Mouse (Mus musculus): ENCODE results near the gene Wnt10b. TPM values are rescaled to one million over a fixed set of nuclear protein-coding genes. Genes with fewer than 3 reads are reported as not detected.
A peak's percentile ranks its signal among the peaks of the same experiment; 100 is the strongest.

Gene Wnt10b
- total and polyA plus RNA-seq, 3 experiments, result 0.20 to 0.29 (median 0.23) TPM

DNA sequence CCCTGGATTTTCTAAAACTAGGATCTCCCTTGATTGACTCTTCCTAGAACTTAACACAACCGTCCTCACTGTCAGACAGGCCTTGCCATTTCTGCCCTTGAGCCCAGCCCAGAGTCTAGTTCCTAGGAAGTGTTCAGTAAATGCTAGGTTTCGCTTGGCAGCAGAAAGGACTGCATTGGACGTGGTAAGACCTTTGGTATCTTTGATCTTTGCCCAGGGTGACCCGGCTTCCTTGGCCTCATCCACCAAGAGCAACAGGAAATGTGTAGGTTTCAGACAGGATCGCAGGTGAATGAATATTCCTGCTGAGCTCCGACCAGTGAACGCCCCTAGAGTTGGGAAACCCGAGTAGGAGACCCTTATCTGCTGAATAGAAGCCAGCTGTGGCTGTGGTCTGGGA is 25.0 kb upstream of the Wnt10b start:
- intact Hi-C loops (cut with DNase I), result loop anchor here (5.0 kb wide), 1 partner anchor 101 kb away; no protein-coding TSS in a partner anchor
- H3K27ac ChIP-seq, result no peak overlapping the region
- DNase-seq, result no peak
- no peaks in the 10 kb centered on the region for H3K36me3 ChIP-seq (ENCODE audit: control insufficient read depth, insufficient read depth, low read length)
- H3K4me1 ChIP-seq (ENCODE audit: control insufficient read depth, insufficient read depth, low read length), result peaks cover 3% of the 10 kb centered on the region; the same call in 1 of the 2 replicates
- H3K4me3 ChIP-seq, result no peak overlapping the region
- H3K9ac ChIP-seq (ENCODE audit: low read depth, low read length), result no peak overlapping the region
- H3K79me2 ChIP-seq (replicated peaks; ENCODE audit: control insufficient read depth, insufficient read depth, low read length), result no peaks in the 10 kb centered on the region
- TF ChIP-seq POLR2A (IDR thresholded peaks at IDR 0.05; ENCODE audit: insufficient read depth, low read depth, low read length), result no peak
- no peak for TF ChIP-seq CTCF (IDR thresholded peaks at IDR 0.05)
- no peak for TF ChIP-seq EP300 (IDR thresholded peaks at IDR 0.05; ENCODE audit: insufficient read depth, low read depth, low read length)
- H3K27me3 ChIP-seq (ENCODE audit: control insufficient read depth, insufficient read depth, low read length), result peaks cover 5% of the 10 kb centered on the region
- WGBS, result 38% methylated on average over 8 of the region's 8 CpGs

DNA sequence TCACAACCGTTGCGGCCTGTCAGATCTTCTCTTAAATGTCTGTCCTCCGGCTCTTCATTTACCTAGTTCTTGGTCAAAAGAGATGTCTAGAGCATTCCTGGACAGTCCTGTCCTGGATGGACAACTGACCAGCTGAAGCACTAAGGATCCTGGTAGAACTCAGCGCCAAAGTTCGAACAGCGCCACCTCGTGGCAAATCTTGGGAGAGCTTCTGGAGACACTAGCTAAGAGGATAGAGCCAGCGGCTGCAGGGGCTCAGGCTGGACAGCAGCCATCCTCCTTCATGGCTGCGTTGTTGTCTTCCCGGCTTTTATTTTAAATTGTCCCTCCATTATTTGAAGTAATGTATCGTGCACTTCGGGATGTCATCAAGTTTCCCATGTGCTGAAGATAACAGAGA is 21.4 kb upstream of the Wnt10b start:
- Histone ChIP-seq H3K4me1 (ENCODE audit: control insufficient read depth, insufficient read depth, low read length) (peaks cover 2% of the 10 kb centered on the region; the same call in 1 of the 2 replicates), H3K27me3 (ENCODE audit: control insufficient read depth, insufficient read depth, low read length) (peaks cover 3% of the 10 kb centered on the region), H3K79me2 (replicated peaks; ENCODE audit: control insufficient read depth, insufficient read depth, low read length) (no peaks in the 10 kb centered on the region), H3K27ac (no peak overlapping the region), H3K4me3 (no peak overlapping the region), H3K36me3 (ENCODE audit: control insufficient read depth, insufficient read depth, low read length) (no peaks in the 10 kb centered on the region), H3K9ac (ENCODE audit: low read depth, low read length) (no peak overlapping the region)
- peak; percentile 62 to 85 for DNase-seq
- intact Hi-C loops (cut with DNase I), result loop anchor here (5.0 kb wide), 1 partner anchor 87 kb away; no protein-coding TSS in a partner anchor
- no peak for TF ChIP-seq POLR2A (IDR thresholded peaks at IDR 0.05; ENCODE audit: insufficient read depth, low read depth, low read length)
- TF ChIP-seq EP300 (IDR thresholded peaks at IDR 0.05; ENCODE audit: insufficient read depth, low read depth, low read length), result no peak
- peak; percentile 93 for TF ChIP-seq CTCF (IDR thresholded peaks at IDR 0.05)
- 13% methylated on average over 12 of the region's 12 CpGs for WGBS

DNA sequence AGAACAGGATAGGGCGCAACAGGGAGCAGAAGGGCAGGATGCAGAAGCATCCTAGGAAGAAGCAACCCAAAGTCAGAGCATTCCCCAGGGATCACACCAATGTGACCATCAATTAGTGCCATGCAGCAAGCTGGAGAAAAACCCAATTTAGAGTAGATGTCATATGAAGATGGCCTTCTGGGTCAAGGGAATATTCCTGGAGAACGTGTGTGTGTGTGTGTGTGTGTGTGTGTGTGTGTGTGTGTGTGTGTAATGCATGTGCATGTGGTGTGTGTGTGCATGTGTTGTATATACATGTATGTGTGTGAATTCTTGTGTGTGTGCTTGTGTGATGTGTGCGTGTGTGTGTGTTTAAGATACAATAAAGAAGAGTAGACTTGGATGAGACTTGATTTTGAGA is 21.0 kb upstream of the Wnt10b start:
- Histone ChIP-seq H3K4me3 (no peak overlapping the region), H3K36me3 (ENCODE audit: control insufficient read depth, insufficient read depth, low read length) (no peaks in the 10 kb centered on the region), H3K27me3 (ENCODE audit: control insufficient read depth, insufficient read depth, low read length) (peaks cover 3% of the 10 kb centered on the region), H3K79me2 (replicated peaks; ENCODE audit: control insufficient read depth, insufficient read depth, low read length) (no peaks in the 10 kb centered on the region), H3K9ac (ENCODE audit: low read depth, low read length) (no peak overlapping the region), H3K4me1 (ENCODE audit: control insufficient read depth, insufficient read depth, low read length) (no peaks in the 10 kb centered on the region), H3K27ac (no peak overlapping the region)
- TF ChIP-seq CTCF (IDR thresholded peaks at IDR 0.05) (no peak), POLR2A (IDR thresholded peaks at IDR 0.05; ENCODE audit: insufficient read depth, low read depth, low read length) (no peak), EP300 (IDR thresholded peaks at IDR 0.05; ENCODE audit: insufficient read depth, low read depth, low read length) (no peak)
- intact Hi-C loops (cut with DNase I), result loop anchor here (5.0 kb wide), 1 partner anchor 87 kb away; no protein-coding TSS in a partner anchor
- no peak for DNase-seq
- WGBS, result 63% methylated on average over 3 of the region's 3 CpGs

DNA sequence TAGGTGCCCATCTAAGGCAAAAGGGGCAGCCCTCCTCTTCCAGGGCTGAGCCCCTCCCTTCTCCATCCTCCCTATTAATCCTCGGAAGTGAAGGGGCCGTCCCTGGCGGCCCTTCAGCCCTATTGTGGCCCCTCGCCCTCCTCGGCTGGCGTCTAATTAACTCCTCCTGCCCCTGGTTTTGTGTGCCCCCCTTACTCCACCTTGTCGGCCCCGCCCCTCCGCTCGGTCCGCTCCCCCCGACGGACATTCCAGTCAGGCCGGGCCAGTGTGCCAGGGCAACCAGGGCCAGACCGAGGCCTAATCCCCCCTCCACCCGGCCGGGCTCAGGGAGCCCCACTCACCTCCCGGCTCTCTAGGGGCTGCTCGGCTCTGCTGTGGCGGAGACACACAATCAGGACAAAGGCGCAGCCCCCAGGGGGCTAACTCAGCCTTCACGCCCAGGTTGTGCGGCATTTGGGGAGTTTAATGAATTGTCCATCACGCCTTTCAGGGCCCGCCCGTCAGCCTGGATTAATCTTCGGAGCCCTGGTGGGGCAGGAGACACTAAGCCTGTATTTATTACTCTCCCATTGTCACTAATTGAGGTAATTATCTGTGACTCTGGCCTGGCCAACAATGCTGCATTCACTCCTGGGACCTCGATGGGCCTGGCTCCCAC is 20.0 kb upstream of the Wnt10b start:
- H3K9ac ChIP-seq (ENCODE audit: low read depth, low read length), result no peak overlapping the region
- H3K27ac ChIP-seq, result no peak overlapping the region
- H3K36me3 ChIP-seq (ENCODE audit: control insufficient read depth, insufficient read depth, low read length), result no peaks in the 10 kb centered on the region
- intact Hi-C loops (cut with DNase I), result loop anchor here (2.0 to 5.0 kb wide), 2 partner anchors 86 to 133 kb away; no protein-coding TSS in a partner anchor
- no peaks in the 10 kb centered on the region; the same call in 1 of the 2 replicates for H3K4me1 ChIP-seq (ENCODE audit: control insufficient read depth, insufficient read depth, low read length)
- no peaks in the 10 kb centered on the region for H3K79me2 ChIP-seq (replicated peaks; ENCODE audit: control insufficient read depth, insufficient read depth, low read length)
- 25% methylated on average over 28 of the region's 28 CpGs for WGBS
- TF ChIP-seq EP300 (IDR thresholded peaks at IDR 0.05; ENCODE audit: insufficient read depth, low read depth, low read length) (no peak), CTCF (IDR thresholded peaks at IDR 0.05) (no peak), POLR2A (IDR thresholded peaks at IDR 0.05; ENCODE audit: insufficient read depth, low read depth, low read length) (no peak)
- H3K27me3 ChIP-seq (ENCODE audit: control insufficient read depth, insufficient read depth, low read length), result peaks cover 4% of the 10 kb centered on the region
- H3K4me3 ChIP-seq, result no peak overlapping the region
- no peak for DNase-seq

DNA sequence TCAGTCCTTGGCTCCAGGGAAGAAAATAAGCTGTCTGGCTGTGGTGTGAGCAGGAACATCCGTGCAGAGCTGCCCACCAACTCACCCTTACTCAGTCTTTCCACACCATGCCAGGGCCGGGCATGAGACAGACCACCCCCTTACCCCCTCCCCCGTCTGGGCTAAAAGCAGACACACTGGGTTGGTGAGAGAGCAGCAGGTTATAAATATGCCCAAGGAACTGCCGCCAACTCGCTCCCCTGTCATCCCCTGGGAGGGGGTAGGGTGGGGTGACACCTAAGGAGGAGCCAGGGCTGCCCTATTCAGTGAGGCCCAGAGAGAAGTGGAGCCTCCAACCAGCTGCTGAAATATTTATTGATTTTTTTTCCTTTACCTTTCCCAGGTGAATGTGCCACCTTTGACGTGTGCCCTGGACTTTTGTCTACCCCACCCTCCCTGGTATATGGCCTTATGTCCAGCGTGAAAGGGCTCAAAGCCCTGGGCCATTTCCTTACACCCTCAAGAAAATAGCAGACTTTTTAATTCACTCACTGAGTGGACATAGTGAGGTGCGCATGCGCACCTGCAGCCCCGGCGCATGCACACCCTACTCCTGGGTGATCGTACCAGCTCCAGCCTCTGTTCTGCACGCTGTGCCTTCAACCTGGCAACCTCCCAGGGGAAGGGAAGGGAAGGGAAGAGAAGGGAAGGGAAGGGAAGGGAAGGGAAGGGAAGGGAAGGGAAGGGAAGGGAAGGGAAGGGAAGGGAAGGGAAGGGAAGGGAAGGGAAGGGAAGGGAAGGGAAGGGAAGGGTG is 19.0 kb upstream of the Wnt10b start:
- H3K27ac ChIP-seq, result no peak overlapping the region
- no peak overlapping the region for H3K9ac ChIP-seq (ENCODE audit: low read depth, low read length)
- peaks cover 13% of the 10 kb centered on the region for H3K27me3 ChIP-seq (ENCODE audit: control insufficient read depth, insufficient read depth, low read length)
- WGBS, result 11% methylated on average over 13 of the region's 13 CpGs
- no peak for TF ChIP-seq CTCF (IDR thresholded peaks at IDR 0.05)
- no peak for TF ChIP-seq POLR2A (IDR thresholded peaks at IDR 0.05; ENCODE audit: insufficient read depth, low read depth, low read length)
- TF ChIP-seq EP300 (IDR thresholded peaks at IDR 0.05; ENCODE audit: insufficient read depth, low read depth, low read length), result no peak
- DNase-seq, result no peak
- no peaks in the 10 kb centered on the region for H3K79me2 ChIP-seq (replicated peaks; ENCODE audit: control insufficient read depth, insufficient read depth, low read length)
- intact Hi-C loops (cut with DNase I), result loop anchor here (2.0 to 5.0 kb wide), 2 partner anchors 85 to 132 kb away; no protein-coding TSS in a partner anchor
- no peak overlapping the region for H3K4me3 ChIP-seq
- H3K36me3 ChIP-seq (ENCODE audit: control insufficient read depth, insufficient read depth, low read length), result no peaks in the 10 kb centered on the region
- peaks cover 3% of the 10 kb centered on the region for H3K4me1 ChIP-seq (ENCODE audit: control insufficient read depth, insufficient read depth, low read length)

Measured in heart, adult 2 months (tissue).